Mouse (Mus musculus) myocyte (in vitro differentiated cells): ENCODE measurements around the gene H13. TPM values are rescaled to one million over a fixed set of nuclear protein-coding genes. Genes with fewer than 3 reads are reported as not detected.

ENCODE experiments used
- H3K27me3 ChIP-seq: one replicate; pipeline ENCODE4 v1.6.1; 2011; ENCODE audit not compliant: control insufficient read depth, insufficient read depth, insufficient read length
- H3K36me3 ChIP-seq: one replicate; pipeline ENCODE4 v1.6.1; 2011; ENCODE audit not compliant: control insufficient read depth, insufficient read depth
- H3K4me2 ChIP-seq: one replicate; pipeline ENCODE4 v1.6.1; 2011; ENCODE audit warnings: low read depth, control low read depth
- H3K4me3 ChIP-seq: one replicate; pipeline ENCODE4 v1.5.1; 2011; ENCODE audit warnings: mild to moderate bottlenecking, control low read depth, moderate library complexity
- H3K79me2 ChIP-seq: one replicate; pipeline ENCODE4 v1.6.1; 2011; ENCODE audit not compliant: control insufficient read depth, insufficient read depth
- H3ac ChIP-seq: one replicate; pipeline ENCODE4 v1.6.1; 2011; ENCODE audit not compliant: control insufficient read depth, insufficient read length
- CEBPB ChIP-seq: IDR thresholded peaks from 2 replicates; pipeline ENCODE4 v1.6.1; 2011; ENCODE audit warnings: mild to moderate bottlenecking, moderate library complexity; ENCODE audit not compliant: poor library complexity, insufficient read depth, severe bottlenecking
- E2F4 ChIP-seq: IDR thresholded peaks from one replicate; pipeline ENCODE4 v1.6.1; 2011; ENCODE audit warnings: mild to moderate bottlenecking, control low read depth, moderate library complexity; ENCODE audit not compliant: insufficient read depth
- MAX ChIP-seq: IDR thresholded peaks from one replicate; pipeline ENCODE4 v1.6.1; 2011; ENCODE audit warnings: low read depth, mild to moderate bottlenecking, control low read depth
- MYOD1 ChIP-seq, 3 experiments: IDR thresholded peaks; one replicate each; pipeline ENCODE4 v1.6.1; 2011; ENCODE audit warnings: control low read depth in 2 of 3, low read depth in 2 of 3, mild to moderate bottlenecking in 2 of 3, moderate library complexity in 1 of 3; ENCODE audit not compliant: insufficient read length in 2 of 3, control insufficient read depth in 1 of 3
- MYOG ChIP-seq, 3 experiments: IDR thresholded peaks; one replicate each; pipeline ENCODE4 v1.6.1; 2011; ENCODE audit warnings: control low read depth in 2 of 3, low read depth in 2 of 3, mild to moderate bottlenecking in 2 of 3; ENCODE audit not compliant: insufficient read length in 2 of 3, control insufficient read depth in 1 of 3, insufficient read depth in 1 of 3
- POLR2A ChIP-seq: IDR thresholded peaks from one replicate; pipeline ENCODE4 v1.6.1; 2011; ENCODE audit warnings: low read depth, mild to moderate bottlenecking, control low read depth, moderate library complexity; ENCODE audit not compliant: insufficient read length
- POLR2AphosphoS2 ChIP-seq: IDR thresholded peaks from one replicate; pipeline ENCODE4 v1.6.1; 2011; ENCODE audit warnings: low read depth, control low read depth; ENCODE audit not compliant: insufficient read length
- REST ChIP-seq: IDR thresholded peaks from one replicate; pipeline ENCODE4 v1.6.1; 2011; ENCODE audit warnings: mild to moderate bottlenecking, control low read depth, moderate library complexity; ENCODE audit not compliant: insufficient read depth, insufficient read length
- SRF ChIP-seq: IDR thresholded peaks from one replicate; pipeline ENCODE4 v1.6.1; 2011; ENCODE audit warnings: low read depth; ENCODE audit not compliant: control insufficient read depth, insufficient read length
- TCF12 ChIP-seq: IDR thresholded peaks from one replicate; pipeline ENCODE4 v1.6.1; 2011; ENCODE audit warnings: mild to moderate bottlenecking, control low read depth; ENCODE audit not compliant: poor library complexity, insufficient read depth, severe bottlenecking
- TCF3 ChIP-seq: IDR thresholded peaks from one replicate; pipeline ENCODE4 v1.6.1; 2011; ENCODE audit warnings: low read depth, control low read depth; ENCODE audit not compliant: insufficient read length
- USF1 ChIP-seq: IDR thresholded peaks from one replicate; pipeline ENCODE4 v1.6.1; 2011; ENCODE audit warnings: low read depth, mild to moderate bottlenecking, control low read depth, moderate library complexity
- polyA plus RNA-seq: library from polyadenylated mRNA; unstranded; fragments of >200 nt; fragmentation: generic; extraction: Trizol; gene quantifications from one replicate; pipeline ENCODE4 v1.2.1, GENCODE M21; 2012; ENCODE audit warnings: missing spikeins

H13 gene
- polyA plus RNA-seq, 1 experiment, result 190 TPM

GRCm38 (mm10) chr2:152675252-152675791 is 6.1 kb downstream of the H13 start:
- H3K79me2 ChIP-seq, result peaks cover 84% of the 10 kb centered on the region
- H3K4me3 ChIP-seq, result no peak overlapping the region
- H3K4me2 ChIP-seq, result peak overlapping the region; percentile 9
- TF ChIP-seq POLR2AphosphoS2 (peak; percentile 35), REST (no peak), POLR2A (no peak), MAX (no peak), TCF3 (no peak), MYOD1 (IDR thresholded peaks at IDR 0.05; ENCODE audit: control insufficient read depth in 1 of 3, insufficient read length in 2 of 3, low read depth in 2 of 3) (peak in 2 of 3 experiments; percentile 46 to 80), SRF (no peak), CEBPB (no peak), USF1 (no peak), TCF12 (no peak), E2F4 (no peak), MYOG (IDR thresholded peaks at IDR 0.05; ENCODE audit: control insufficient read depth in 1 of 3, insufficient read depth in 1 of 3, insufficient read length in 2 of 3, low read depth in 2 of 3) (peak; percentile 13 to 86 (median 75))
- H3ac ChIP-seq, result no peak overlapping the region
- H3K27me3 ChIP-seq, result no peaks in the 10 kb centered on the region
- peaks cover 35% of the 10 kb centered on the region for H3K36me3 ChIP-seq

GRCm38 (mm10) chr2:152678302-152678701 is 9.0 kb downstream of the H13 start:
- H3K27me3 ChIP-seq, result no peaks in the 10 kb centered on the region
- H3K4me3 ChIP-seq, result no peak overlapping the region
- H3K4me2 ChIP-seq, result no peak overlapping the region
- no peak overlapping the region for H3ac ChIP-seq
- peaks cover 57% of the 10 kb centered on the region for H3K36me3 ChIP-seq
- H3K79me2 ChIP-seq, result peaks cover 54% of the 10 kb centered on the region
- TF ChIP-seq TCF3, result no peak
- TF ChIP-seq POLR2AphosphoS2, result no peak
- no peak for TF ChIP-seq TCF12
- TF ChIP-seq POLR2A, result no peak
- TF ChIP-seq MYOG (IDR thresholded peaks at IDR 0.05; ENCODE audit: control insufficient read depth in 1 of 3, insufficient read depth in 1 of 3, insufficient read length in 2 of 3, low read depth in 2 of 3), result no peak
- TF ChIP-seq REST, result no peak
- TF ChIP-seq MAX, result no peak
- no peak for TF ChIP-seq SRF

GRCm38 (mm10) chr2:152678925-152679324 is 9.7 kb downstream of the H13 start:
- peaks cover 48% of the 10 kb centered on the region for H3K79me2 ChIP-seq
- TF ChIP-seq E2F4 (no peak), MAX (no peak)
- no peak overlapping the region for H3ac ChIP-seq
- H3K4me3 ChIP-seq, result no peak overlapping the region
- no peaks in the 10 kb centered on the region for H3K27me3 ChIP-seq
- no peak overlapping the region for H3K4me2 ChIP-seq
- peaks cover 57% of the 10 kb centered on the region for H3K36me3 ChIP-seq

- H3ac ChIP-seq, result no peak overlapping the region
- H3K4me3 ChIP-seq, result no peak overlapping the region
- H3K27me3 ChIP-seq, result no peaks in the 10 kb centered on the region
- peaks cover 41% of the 10 kb centered on the region for H3K79me2 ChIP-seq
- TF ChIP-seq REST, result no peak
- no peak for TF ChIP-seq MAX
- TF ChIP-seq USF1, result no peak
- TF ChIP-seq MYOG (IDR thresholded peaks at IDR 0.05; ENCODE audit: control insufficient read depth in 1 of 3, insufficient read depth in 1 of 3, insufficient read length in 2 of 3, low read depth in 2 of 3), result no peak
- no peak for TF ChIP-seq E2F4
- no peak for TF ChIP-seq TCF12
- no peak for TF ChIP-seq SRF
- TF ChIP-seq CEBPB, result no peak
- no peak for TF ChIP-seq TCF3
- TF ChIP-seq POLR2A, result no peak
- TF ChIP-seq POLR2AphosphoS2, result no peak
- TF ChIP-seq MYOD1 (IDR thresholded peaks at IDR 0.05; ENCODE audit: control insufficient read depth in 1 of 3, insufficient read length in 2 of 3, low read depth in 2 of 3), result no peak
- peaks cover 64% of the 10 kb centered on the region for H3K36me3 ChIP-seq
- no peak overlapping the region for H3K4me2 ChIP-seq
Observed at GRCm38 (mm10) chr2:152679701-152680355, 10.6 kb downstream of the H13 start.

GRCm38 (mm10) chr2:152683086-152683485 is 13.8 kb downstream of the H13 start:
- Histone ChIP-seq H3K4me3 (no peak overlapping the region), H3K36me3 (peaks cover 78% of the 10 kb centered on the region), H3K27me3 (no peaks in the 10 kb centered on the region), H3K4me2 (peak overlapping the region; percentile 62), H3K79me2 (peaks cover 30% of the 10 kb centered on the region), H3ac (no peak overlapping the region)
- TF ChIP-seq MAX (no peak), SRF (no peak), TCF3 (no peak), CEBPB (no peak)
